Mouse (Mus musculus) embryonic fibroblast, embryonic 13.5 days (primary cell): ENCODE results near the gene Glt8d1. TPM values are rescaled to one million over a fixed set of nuclear protein-coding genes. Genes with fewer than 3 reads are reported as not detected.
A peak's percentile ranks its signal among the peaks of the same experiment; 100 is the strongest.

Experiments used
- H3K27ac ChIP-seq: 2 replicates; pipeline ENCODE4 v1.5.1; 2012; ENCODE audit warnings: low read length, control low read depth, inconsistent platforms; ENCODE audit not compliant: insufficient read depth
- H3K4me1 ChIP-seq: 2 replicates; pipeline ENCODE4 v1.6.1; 2011; ENCODE audit warnings: low read length; ENCODE audit not compliant: control insufficient read depth, insufficient read depth
- H3K4me3 ChIP-seq: 2 replicates; pipeline ENCODE4 v1.5.1; 2011; ENCODE audit warnings: mild to moderate bottlenecking, control low read depth, low read length; ENCODE audit not compliant: insufficient read depth
- CTCF ChIP-seq: IDR thresholded peaks from 2 replicates; pipeline ENCODE4 v1.5.1; 2011; ENCODE audit warnings: mild to moderate bottlenecking, control low read depth, low read length, moderate library complexity, borderline replicate concordance; ENCODE audit not compliant: insufficient read depth
- POLR2A ChIP-seq: IDR thresholded peaks from 2 replicates; pipeline ENCODE4 v1.6.1; 2011; ENCODE audit warnings: low read depth, mild to moderate bottlenecking, control low read depth, low read length, moderate library complexity
- polyA plus RNA-seq: library from polyadenylated mRNA; stranded (reverse); fragments of >200 nt; gene quantifications from 2 replicates; pipeline ENCODE4 v1.2.4, GENCODE M21; 2011; ENCODE audit warnings: low read depth; ENCODE audit not compliant: missing spikeins, insufficient read length

Gene Glt8d1
- polyA plus RNA-seq, 1 experiment: 76.1 TPM

DNA sequence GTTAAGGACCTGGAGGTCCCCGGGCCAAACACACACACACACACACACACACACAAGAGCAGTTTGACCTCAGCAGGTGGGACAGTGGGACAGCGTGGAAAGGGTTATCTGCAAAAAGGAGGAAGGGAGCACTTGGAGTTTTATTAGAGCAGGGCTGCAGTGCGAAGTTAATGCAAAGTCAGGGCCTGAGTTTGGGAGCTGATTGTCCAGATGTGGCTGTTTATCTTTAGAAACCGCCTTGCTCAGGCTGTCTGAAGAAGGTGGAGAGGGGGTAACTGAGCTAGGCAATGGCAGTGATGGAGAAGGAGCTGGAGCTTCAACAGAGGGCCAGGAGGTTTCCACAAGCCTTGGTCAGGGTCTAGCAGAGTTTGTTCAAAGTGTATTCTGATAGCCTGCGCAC, 5.6 kb downstream of the Glt8d1 start:
- no peak for TF ChIP-seq POLR2A
- TF ChIP-seq CTCF: no peak

GRCm38 (mm10) chr14:31011588-31011987, 10.4 kb downstream of the Glt8d1 start:
- no peak for TF ChIP-seq CTCF
- Histone ChIP-seq H3K27ac (no peak overlapping the region), H3K4me3 (no peak overlapping the region), H3K4me1 (peaks cover 8% of the 10 kb centered on the region)

More for the DNA sequence above, 5.6 kb downstream of the Glt8d1 start:
- no peaks in the 10 kb centered on the region for H3K4me1 ChIP-seq
- H3K27ac ChIP-seq: no peak overlapping the region
- no peak overlapping the region for H3K4me3 ChIP-seq

DNA sequence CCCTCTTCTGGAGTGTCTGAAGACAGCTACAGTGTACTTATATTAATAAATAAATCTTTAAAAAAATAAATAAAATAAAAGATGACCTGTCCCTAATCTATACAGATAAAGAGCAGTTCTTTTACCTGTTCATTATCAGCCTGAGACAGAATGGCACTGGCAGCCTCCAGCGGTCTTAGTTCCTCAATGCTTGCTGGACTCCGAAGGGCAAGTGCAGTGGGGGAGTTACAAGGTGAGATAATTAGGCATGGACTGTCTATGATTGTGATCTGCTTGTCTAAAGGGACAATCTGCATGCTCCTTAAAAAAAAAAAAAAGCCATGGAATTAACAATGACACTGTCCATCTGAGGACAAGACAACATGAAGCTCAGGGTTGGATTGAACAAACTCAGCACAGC, 12.7 kb downstream of the Glt8d1 start:
- H3K4me3 ChIP-seq: no peak overlapping the region
- H3K27ac ChIP-seq: no peak overlapping the region
- H3K4me1 ChIP-seq: peaks cover 10% of the 10 kb centered on the region
- no peak for TF ChIP-seq POLR2A
- no peak for TF ChIP-seq CTCF

- Histone ChIP-seq H3K27ac (no peak overlapping the region), H3K4me1 (peaks cover 10% of the 10 kb centered on the region), H3K4me3 (peak overlapping the region; percentile 17; the same call in 1 of the 2 replicates)
- no peak for TF ChIP-seq CTCF
- no peak for TF ChIP-seq POLR2A
Observed at GRCm38 (mm10) chr14:31016063-31016462, 14.9 kb downstream of the Glt8d1 start.

DNA sequence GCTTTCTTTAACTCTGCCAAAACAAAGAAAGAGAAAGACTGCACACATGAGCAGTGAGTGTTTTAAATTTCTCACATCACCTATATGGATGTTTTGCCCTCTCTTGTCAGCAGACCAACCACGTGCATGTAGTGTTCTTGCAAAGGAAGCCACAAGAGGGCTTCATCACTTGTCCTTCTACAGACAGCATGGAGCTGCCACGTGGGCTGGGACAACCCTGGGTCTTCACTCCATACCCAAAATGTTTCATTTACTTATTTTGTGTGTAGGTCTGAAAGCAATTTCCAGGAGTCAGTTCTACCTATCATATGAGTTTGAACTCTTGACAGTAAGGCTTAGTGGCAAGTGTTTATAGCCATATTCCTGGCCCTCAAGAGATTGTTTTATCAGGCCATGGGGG, 16.7 kb downstream of the Glt8d1 start:
- Histone ChIP-seq H3K4me3 (peak overlapping the region; percentile 97), H3K4me1 (peaks cover 10% of the 10 kb centered on the region), H3K27ac (peak overlapping the region; percentile 20; the same call in 1 of the 2 replicates)
- TF ChIP-seq CTCF (no peak), POLR2A (no peak)

DNA sequence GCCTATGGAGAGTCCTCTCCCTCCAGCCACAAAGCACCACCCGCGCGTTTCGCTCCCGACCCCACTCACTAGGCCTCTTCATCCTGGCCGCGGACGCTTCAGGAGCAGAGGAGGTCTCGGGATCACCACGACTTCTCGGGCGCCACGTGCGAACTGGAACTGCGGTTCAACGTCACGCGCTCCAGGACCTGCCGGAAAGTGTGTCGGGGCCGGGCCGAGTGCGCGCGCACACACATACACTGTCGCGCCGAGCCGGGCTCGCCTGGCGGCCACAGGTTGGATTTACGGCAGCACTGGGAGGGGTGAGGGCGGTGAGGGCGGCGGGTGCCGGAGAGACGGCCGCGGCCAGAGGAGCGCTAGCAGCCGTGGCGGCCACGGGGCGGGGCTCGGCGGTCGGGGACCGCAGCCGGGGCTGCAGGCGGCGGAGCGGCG, 17.7 kb downstream of the Glt8d1 start, which contains the start of the genes Pbrm1 and Gnl3:
Pbrm1 (plus strand) TSS at position 279 of the 432 bp plus-strand sequence.
Gnl3 (minus strand) TSS at position 293 of the 432 bp plus-strand sequence.
- TF ChIP-seq CTCF (no peak), POLR2A (peak; percentile 95)
- Histone ChIP-seq H3K4me1 (peaks cover 10% of the 10 kb centered on the region), H3K4me3 (peak within 1 kb of the TSS; percentile 97), H3K27ac (peak within 1 kb of the TSS; percentile 75)

DNA sequence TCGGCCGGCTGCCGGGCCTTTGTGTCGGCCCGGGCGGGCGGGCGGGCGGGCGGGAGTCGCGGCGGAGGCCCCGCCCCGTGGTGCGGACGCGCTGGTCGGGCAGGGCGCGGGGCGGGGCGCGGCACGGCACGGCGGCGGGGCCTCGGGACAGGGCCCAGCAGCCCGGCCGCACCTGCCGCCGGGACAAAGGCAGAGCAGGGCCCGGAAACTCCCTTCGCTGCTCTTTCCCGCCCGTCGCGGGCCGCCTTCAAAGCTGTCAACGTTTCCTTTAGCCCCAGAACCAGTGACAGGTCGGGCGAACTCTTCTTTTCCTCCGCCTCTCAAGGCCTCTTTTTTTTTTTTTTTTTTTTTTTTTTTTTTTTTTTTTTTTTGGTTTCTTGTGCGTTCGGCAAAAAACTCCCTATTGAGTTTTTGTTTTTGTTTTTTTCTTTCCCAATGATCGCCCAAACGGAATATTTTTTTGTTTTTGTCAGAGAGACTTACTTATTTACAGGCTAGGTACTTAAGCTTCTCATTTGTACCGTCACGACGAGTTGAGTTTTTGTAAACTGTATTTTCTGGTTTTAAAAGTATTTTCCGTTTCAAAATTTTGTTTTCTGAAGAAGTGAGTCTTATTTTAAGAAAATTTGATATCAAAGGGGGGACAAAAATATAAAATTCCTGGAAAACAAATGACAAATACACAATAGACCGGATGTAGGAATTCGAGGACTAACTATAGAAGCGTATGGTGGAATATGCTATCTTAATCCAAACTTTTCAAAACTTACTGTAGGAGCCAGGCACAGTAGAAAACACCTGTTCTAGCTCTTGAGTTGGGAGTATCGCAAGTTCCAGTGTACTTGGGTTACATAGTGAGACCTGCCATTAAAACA, 18.4 kb downstream of the Glt8d1 start:
- peak; percentile 68 for TF ChIP-seq POLR2A
- no peak for TF ChIP-seq CTCF
- peak overlapping the region; percentile 69 for H3K4me3 ChIP-seq
- peak overlapping the region; percentile 75 for H3K27ac ChIP-seq
- H3K4me1 ChIP-seq: peaks cover 10% of the 10 kb centered on the region

DNA sequence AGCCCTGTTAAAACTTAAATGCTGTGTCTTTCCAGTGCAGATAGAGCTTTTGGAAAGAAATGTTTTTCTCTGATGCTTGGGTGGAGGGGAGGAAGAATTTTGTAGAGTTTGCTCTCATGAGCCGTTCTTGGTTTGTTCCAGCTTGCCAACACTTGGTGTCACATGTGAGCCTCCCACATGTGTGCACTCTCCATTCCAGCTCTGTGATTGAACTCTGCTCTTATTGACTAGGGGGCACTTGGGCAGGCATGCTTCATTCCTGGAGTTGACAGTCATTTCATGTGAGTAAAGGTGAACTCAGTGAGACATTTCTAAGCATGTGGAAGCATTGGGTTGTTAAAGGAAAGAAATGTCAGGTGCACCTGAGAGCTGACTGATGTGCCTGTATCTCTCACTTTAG, 21.4 kb downstream of the Glt8d1 start:
- no peak overlapping the region for H3K4me3 ChIP-seq
- no peak for TF ChIP-seq CTCF
- TF ChIP-seq POLR2A: no peak
- no peaks in the 10 kb centered on the region for H3K4me1 ChIP-seq
- H3K27ac ChIP-seq: no peak overlapping the region

DNA sequence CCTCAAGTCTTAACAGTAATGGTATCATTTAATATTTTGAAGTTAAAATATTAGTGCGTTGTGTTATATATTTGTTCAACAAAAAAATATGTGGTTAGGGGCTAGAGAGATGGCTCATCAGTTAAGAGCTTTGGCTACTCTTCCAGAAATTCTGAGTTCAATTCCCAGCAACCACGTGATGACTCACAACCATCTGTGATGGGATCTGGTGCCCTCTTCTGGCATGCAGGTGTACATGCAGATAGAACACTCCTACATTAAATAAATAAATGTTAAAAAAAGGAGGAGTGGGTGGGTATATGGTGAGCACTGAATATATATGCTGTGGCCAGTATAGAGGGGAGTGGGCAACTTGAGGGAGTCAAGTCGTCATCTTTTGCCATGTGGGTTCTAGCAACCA, 24.6 kb downstream of the Glt8d1 start:
- Histone ChIP-seq H3K4me3 (no peak overlapping the region), H3K27ac (no peak overlapping the region), H3K4me1 (no peaks in the 10 kb centered on the region)
- TF ChIP-seq POLR2A: no peak
- no peak for TF ChIP-seq CTCF

- no peak for TF ChIP-seq CTCF
- no peak for TF ChIP-seq POLR2A
Observed at GRCm38 (mm10) chr14:31045296-31045695, 44.1 kb downstream of the Glt8d1 start.

More at GRCm38 (mm10) chr14:31045296-31045695, 44.1 kb downstream of the Glt8d1 start:
- Histone ChIP-seq H3K4me1 (no peaks in the 10 kb centered on the region), H3K4me3 (no peak overlapping the region), H3K27ac (no peak overlapping the region)
